Mouse (Mus musculus) lung, adult 2 months (tissue): ENCODE results near the gene Sgsh. TPM values are rescaled to one million over a fixed set of nuclear protein-coding genes. Genes with fewer than 3 reads are reported as not detected.
A peak's percentile ranks its signal among the peaks of the same experiment; 100 is the strongest.

Source experiments
- DNase-seq: peaks from one replicate; pipeline ENCODE4 v3.0.0; 2022
- H3K4me1 ChIP-seq: fragments of 200-500 bp; 2 replicates; pipeline ENCODE4 v1.6.1; 2011; ENCODE audit warnings: low read length; ENCODE audit not compliant: control insufficient read depth, insufficient read depth
- H3K4me3 ChIP-seq: fragments of 200-500 bp; replicated peaks from 2 replicates; pipeline ENCODE3; 2011; ENCODE audit warnings: low read depth, mild to moderate bottlenecking, control low read depth, low read length; ENCODE audit errors: extremely low read depth
- CTCF ChIP-seq: fragments of 200-500 bp; IDR thresholded peaks from 2 replicates; pipeline ENCODE4 v1.5.1; 2011; ENCODE audit warnings: mild to moderate bottlenecking, low read length, control low read depth; ENCODE audit not compliant: insufficient read depth
- POLR2A ChIP-seq: fragments of 200-500 bp; IDR thresholded peaks from 2 replicates; pipeline ENCODE4 v1.6.1; 2011; ENCODE audit warnings: low read depth, mild to moderate bottlenecking, control low read depth, low read length, borderline replicate concordance; ENCODE audit errors: extremely low read depth
- WGBS: fragments of 180-500 bp; shearing (Covaris S2); methylation state at CpG from one replicate; pipeline ENCODE4 v1.1.7; 2018; 5-methylcytosine and 5-hydroxymethylcytosine counted together
- polyA plus RNA-seq: library from polyadenylated mRNA; depleted of rRNA; stranded (reverse); fragments of >200 nt; gene quantifications from 2 replicates; pipeline ENCODE4 v1.2.3, GENCODE M21; 2012

Sgsh gene
- polyA plus RNA-seq, 1 experiment, result 63.2 TPM

DNA sequence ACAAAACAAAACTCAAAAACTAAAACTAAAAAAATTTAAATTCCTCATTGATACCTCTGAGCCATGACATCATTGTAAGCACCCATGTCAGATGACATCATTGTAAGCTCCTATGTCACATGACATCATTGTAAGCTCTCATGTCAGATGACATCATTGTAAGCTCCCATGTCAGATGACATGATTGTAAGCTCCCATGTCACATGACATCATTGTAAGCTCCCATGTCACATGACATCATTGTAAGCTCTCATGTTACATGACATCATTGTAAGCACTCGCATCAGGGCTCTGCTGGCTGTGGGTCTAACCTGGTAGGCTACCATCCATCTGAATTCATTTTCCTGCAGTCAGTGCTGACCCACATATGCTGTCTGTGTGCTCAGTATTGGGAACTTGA lies 23.2 kb upstream of the Sgsh start:
- no peak for TF ChIP-seq POLR2A
- no peak for TF ChIP-seq CTCF
- WGBS, result 80% methylated on average over 1 of the region's 1 CpGs
- no peak overlapping the region for H3K4me3 ChIP-seq
- DNase-seq, result no peak
- H3K4me1 ChIP-seq, result no peaks in the 10 kb centered on the region

DNA sequence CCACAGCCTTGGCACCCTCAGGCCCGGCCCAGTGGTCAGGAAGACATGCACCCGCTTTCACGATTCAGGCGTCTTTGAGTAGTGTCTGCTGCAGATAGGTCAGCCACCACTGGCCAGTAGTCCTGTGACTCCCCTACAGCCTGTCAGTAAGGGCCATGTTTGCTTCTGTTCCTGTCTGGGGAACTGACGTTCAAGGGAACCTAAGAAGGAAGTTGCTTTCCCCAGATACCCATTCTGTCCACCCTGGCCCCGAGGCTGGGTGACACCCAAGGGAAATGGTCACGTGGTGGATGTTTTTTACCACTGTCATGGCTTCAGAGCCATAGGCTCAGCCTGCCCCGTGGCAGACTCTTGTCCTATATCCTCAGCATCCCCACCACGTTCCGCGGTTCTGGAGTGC lies 22.0 kb upstream of the Sgsh start:
- Histone ChIP-seq H3K4me3 (no peak overlapping the region), H3K4me1 (no peaks in the 10 kb centered on the region)
- WGBS, result 84% methylated on average over 11 of the region's 11 CpGs
- TF ChIP-seq CTCF, result no peak
- no peak for DNase-seq

DNA sequence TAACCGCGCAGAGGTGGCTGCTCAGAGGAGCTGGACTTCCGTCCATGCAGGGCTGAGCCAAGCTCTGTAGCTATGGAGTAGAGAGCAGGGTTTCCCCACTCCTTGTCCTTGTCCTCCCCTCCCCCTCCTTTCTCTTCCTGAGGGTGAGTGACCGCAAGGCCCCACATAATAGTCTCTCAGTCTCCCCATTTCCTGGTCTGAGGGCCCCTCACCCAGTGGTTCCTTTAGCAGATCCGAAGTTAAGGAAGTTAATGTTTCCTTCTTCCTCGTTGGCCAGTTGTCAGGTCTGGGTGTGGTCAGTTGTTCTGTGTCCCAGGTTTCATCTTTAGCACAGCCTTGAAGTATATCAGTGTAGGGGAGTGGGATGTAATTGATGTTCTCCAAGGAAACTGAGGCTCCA lies 20.1 kb upstream of the Sgsh start:
- Histone ChIP-seq H3K4me3 (no peak overlapping the region), H3K4me1 (no peaks in the 10 kb centered on the region)
- TF ChIP-seq CTCF, result no peak
- TF ChIP-seq POLR2A, result no peak
- 35% methylated on average over 6 of the region's 6 CpGs for WGBS
- DNase-seq, result no peak

DNA sequence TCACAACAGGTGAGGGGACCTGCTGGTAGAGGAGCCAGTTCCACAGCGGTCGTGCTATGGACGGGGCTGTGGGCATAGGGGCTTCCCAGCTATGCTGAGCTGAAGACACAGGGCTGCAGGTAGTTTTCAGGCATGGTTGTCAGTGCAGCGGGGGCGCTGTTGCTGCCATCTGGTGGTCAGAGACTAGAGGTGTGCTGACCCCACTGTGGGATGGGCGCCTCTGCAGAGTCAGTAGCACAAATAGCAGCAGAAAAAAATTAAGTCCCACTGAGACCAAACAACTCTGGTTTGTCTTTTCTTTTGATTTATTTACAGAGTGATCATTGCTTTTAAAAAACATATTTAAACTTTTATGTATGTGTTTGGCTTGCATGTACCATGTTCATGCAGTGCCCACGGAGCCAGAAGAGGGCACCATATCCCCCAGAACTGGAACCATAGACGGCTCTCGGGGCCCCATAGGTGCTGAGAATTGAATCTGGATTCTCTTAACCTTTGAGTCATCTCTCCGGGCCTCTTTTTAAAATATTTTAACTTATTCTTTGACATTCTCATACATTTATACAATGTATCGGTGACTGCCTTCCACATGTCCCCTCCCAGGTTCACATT lies 8.3 kb upstream of the Sgsh start:
- peak; percentile 71 for DNase-seq
- no peak overlapping the region for H3K4me3 ChIP-seq
- WGBS, result 29% methylated on average over 11 of the region's 11 CpGs
- TF ChIP-seq CTCF, result peak; percentile 90
- no peak for TF ChIP-seq POLR2A
- no peaks in the 10 kb centered on the region for H3K4me1 ChIP-seq

DNA sequence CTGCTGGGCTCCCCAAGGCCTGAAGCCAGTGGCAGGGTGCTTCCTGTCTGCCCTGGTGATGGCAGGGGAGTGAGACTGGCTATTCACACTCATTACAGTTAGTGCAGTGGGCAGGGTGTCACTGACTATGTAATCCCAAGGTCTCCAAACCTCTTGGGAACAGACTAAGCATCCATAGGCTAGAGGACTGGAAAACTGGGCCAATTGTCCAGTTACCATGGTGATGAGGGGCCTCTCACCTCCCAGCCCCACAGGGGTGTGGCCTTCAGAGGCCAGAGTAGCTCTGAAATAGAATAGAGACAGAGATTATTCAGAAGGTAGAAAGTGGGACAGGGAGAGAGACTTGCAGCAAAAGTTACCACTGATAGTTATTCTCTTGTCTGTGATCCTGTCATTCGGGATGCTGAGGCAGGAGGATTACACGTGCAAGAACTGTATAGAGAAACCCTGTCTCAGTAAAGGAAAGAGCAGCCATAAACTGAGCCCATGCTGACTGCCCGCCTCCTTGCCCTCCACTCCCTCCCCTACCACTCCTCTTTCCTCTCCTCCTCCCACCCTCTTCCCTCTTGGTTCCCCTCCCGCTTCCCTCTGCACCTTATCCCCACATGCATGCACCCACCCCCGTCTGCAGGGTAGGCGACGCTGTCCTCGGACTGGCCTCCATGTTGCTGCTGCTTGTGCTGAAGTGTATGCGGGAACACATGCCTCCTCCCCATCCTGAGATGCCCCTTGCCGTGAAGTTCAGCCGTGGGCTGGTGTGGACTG lies 7.6 kb upstream of the Sgsh start:
- 51% methylated on average over 11 of the region's 11 CpGs for WGBS
- TF ChIP-seq POLR2A (no peak), CTCF (no peak)
- Histone ChIP-seq H3K4me1 (no peaks in the 10 kb centered on the region), H3K4me3 (no peak overlapping the region)
- no peak for DNase-seq

DNA sequence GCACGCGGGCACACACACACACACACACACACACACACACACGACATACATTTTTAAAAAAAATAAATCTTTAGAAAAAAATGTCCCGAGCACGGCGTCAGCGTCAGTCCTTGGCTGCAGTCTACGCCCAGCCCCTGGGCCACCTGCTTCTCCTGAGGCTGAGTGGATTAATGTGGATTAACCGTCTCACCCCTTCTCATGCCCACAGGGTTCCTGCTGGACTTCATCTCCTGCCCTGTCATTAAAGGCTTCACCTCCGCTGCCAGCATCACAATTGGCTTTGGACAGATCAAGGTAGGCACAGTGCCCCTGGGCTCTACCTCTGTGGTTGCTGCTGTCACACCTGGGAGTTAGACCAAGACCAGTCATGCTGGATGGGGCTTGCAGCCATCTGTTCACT lies 3.8 kb upstream of the Sgsh start:
- H3K4me1 ChIP-seq, result peaks cover 7% of the 10 kb centered on the region
- 89% methylated on average over 10 of the region's 10 CpGs for WGBS
- TF ChIP-seq CTCF, result no peak
- no peak for TF ChIP-seq POLR2A

DNA sequence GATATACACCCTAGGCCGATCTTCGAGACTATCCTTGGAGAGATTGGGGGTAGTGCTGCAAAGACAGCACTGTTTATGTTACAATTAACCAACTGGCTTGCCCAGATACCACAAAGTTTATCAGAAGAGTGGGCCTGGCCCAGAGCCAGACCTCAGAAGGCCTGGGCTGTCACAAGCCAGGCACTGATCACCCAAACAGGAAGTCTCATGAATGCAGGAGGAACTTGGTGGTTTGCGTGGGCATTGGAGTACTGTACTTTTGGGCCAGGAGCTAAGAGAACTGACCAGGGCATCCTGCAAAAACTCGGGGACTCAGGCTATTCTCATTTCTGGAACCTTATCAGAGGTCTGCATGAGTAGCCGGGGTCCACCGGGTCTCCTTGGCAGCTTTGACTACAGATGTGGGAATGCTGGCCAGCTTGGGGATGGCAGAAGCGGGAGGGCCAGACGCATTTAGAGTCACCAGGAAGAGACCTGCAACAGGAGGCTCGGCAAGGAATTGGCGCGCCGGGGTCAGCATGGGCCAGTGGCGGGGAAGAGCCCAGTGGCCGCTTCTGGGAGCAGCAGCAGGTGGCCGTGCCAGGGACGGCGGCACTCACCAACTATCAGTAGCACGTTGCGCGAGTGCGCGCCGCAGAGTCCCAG lies 416 bp downstream of the Sgsh start:
- Histone ChIP-seq H3K4me1 (peaks cover 11% of the 10 kb centered on the region), H3K4me3 (peak overlapping the region; percentile 92)
- under 1% methylated on average over 23 of the region's 23 CpGs for WGBS
- DNase-seq, result peak; percentile 60
- TF ChIP-seq POLR2A (no peak), CTCF (no peak)

More for the DNA sequence above, 3.8 kb upstream of the Sgsh start:
- no peak for DNase-seq
- no peak overlapping the region for H3K4me3 ChIP-seq

DNA sequence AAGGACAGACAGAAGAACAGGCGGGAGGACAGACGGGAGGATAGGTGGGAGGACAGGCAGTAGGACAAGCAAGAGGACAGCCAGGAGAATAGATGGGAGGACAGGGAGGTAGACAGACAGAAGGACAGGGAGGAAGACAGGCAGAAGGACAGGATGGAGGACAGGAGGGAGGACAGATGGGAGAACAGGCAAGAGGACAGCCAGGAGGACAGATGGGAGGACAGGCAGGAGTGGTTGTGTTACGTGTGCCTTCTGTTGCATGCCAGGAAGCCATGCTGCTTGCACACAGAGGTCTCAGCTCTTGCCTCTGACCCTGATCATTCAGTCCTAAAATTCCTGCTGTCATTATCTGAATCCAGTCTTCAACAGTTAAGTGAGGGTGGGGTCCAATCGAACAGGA lies 1.4 kb downstream of the Sgsh start:
- TF ChIP-seq POLR2A, result no peak
- no peak for TF ChIP-seq CTCF
- no peak for DNase-seq
- WGBS, result 72% methylated on average over 4 of the region's 4 CpGs
- no peak overlapping the region for H3K4me3 ChIP-seq
- H3K4me1 ChIP-seq, result peaks cover 11% of the 10 kb centered on the region

DNA sequence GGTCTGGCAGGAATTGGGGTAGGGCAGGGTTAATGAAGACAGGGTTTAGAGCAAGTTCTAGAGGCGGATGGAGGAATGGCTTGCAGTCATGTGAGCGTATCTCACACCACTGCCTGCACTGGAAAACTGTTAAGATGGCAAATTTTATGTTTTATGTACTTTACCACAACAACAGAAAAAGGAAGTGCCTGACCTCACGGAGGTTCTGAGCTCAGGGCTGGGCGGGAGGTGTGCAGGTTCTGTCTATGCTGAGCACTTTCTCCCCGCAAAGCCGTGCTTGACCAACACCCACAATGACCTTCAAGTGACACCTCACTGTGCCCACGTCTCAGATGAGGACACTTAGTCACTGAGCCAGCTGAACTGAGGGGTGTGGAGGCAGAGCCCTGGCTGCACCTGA lies 3.2 kb downstream of the Sgsh start:
- no peak for DNase-seq
- H3K4me3 ChIP-seq, result no peak overlapping the region
- peaks cover 11% of the 10 kb centered on the region for H3K4me1 ChIP-seq
- 74% methylated on average over 7 of the region's 7 CpGs for WGBS
- TF ChIP-seq CTCF, result no peak
- no peak for TF ChIP-seq POLR2A

DNA sequence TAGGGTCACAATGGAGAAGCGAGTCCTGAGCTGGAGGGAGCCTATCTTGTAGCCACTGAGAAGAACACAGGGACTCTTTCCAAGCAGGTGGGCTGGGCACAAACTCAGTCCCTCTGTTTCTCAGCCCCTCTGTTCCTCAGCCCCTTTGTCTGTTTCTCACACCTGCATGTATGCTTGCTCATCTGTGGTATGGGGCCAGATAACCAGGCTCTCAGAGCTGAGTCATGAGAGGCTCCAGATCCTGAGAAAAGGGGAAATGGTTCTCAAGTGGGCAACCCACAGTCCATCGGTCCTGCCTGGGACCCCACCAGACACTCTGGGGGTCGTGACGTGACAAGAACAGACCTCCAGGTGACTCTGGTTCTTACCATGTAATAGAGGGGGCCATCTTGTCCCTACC lies 8.2 kb downstream of the Sgsh start:
- no peaks in the 10 kb centered on the region for H3K4me1 ChIP-seq
- TF ChIP-seq POLR2A, result no peak
- no peak for TF ChIP-seq CTCF
- DNase-seq, result no peak
- WGBS, result 89% methylated on average over 4 of the region's 4 CpGs
- H3K4me3 ChIP-seq, result no peak overlapping the region
